Mouse (Mus musculus) adrenal gland, adult 2 months (tissue): ENCODE results near the gene Csnk1e. TPM values are rescaled to one million over a fixed set of nuclear protein-coding genes. Genes with fewer than 3 reads are reported as not detected.

Source experiments
- DNase-seq: peaks from one replicate; pipeline ENCODE4 v3.0.0; 2021
- polyA plus RNA-seq: library from polyadenylated mRNA; depleted of rRNA; stranded (reverse); fragments of >200 nt; gene quantifications from 2 replicates; pipeline ENCODE4 v1.2.3, GENCODE M21; 2012
- total RNA-seq, 2 experiments: library from RNA; stranded (reverse); gene quantifications; 2 replicates each; pipeline ENCODE4 v1.2.3; 2021

Csnk1e gene
- total and polyA plus RNA-seq, 3 experiments, result 65.3 to 87.7 (median 74.6) TPM

DNA sequence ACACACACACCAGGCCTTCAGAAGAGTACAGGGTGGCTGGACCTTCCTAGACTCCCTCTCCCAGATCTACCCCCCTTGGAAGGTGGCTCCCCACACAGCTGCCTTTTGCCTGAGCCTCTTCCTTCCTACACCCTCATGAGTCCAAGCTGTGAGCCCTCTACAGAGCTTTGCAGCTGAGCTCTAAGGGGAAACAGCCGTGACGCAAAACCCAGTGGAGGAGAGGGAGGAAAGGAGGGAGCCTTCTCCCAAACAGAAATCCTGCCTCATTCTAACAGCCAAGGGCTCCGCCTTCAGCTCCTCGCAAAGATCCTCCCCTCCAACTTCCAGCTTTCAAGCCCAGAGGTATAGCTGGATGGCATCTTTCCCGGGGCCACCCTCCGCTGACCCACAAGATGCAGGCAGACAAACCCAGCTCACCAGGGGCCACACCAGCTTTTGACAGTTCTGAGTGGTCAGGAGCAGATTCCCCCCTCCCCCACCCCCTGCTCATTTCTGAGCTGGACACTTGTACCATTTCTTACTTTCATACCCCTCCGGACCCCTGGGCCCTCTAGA is 11.4 kb downstream of the Csnk1e start:
- DNase-seq, result no peak

DNA sequence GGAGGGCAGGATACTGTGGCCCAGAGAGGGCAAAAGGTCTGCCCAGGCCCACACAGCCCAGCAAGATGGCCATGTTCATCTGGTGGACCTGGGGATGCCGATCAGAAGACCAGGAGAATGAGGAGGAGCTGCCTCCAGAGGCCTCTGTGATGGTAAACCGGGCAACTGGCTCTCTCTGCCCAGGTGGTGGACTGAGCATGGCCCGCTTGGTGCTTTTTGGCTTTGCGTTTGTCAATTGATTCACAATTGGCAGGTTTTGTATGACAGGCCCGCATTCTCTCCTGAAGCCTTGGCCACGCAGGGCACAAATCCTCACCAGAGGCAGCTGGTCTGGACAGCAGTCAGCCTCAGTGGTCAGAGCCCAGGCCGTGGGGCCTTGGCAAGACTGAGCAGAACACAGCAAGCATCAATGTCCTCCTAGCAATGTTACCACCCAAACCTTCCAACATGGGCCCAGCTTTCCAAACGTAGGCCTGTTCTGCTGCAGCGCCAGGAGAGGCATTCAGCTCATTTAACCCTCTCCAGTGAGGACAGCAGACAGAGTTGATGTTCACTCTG is 12.3 kb downstream of the Csnk1e start:
- DNase-seq, result no peak

- no peak for DNase-seq
Observed at GRCm38 (mm10) chr15:79442257-79442611, 13.1 kb downstream of the Csnk1e start.

DNA sequence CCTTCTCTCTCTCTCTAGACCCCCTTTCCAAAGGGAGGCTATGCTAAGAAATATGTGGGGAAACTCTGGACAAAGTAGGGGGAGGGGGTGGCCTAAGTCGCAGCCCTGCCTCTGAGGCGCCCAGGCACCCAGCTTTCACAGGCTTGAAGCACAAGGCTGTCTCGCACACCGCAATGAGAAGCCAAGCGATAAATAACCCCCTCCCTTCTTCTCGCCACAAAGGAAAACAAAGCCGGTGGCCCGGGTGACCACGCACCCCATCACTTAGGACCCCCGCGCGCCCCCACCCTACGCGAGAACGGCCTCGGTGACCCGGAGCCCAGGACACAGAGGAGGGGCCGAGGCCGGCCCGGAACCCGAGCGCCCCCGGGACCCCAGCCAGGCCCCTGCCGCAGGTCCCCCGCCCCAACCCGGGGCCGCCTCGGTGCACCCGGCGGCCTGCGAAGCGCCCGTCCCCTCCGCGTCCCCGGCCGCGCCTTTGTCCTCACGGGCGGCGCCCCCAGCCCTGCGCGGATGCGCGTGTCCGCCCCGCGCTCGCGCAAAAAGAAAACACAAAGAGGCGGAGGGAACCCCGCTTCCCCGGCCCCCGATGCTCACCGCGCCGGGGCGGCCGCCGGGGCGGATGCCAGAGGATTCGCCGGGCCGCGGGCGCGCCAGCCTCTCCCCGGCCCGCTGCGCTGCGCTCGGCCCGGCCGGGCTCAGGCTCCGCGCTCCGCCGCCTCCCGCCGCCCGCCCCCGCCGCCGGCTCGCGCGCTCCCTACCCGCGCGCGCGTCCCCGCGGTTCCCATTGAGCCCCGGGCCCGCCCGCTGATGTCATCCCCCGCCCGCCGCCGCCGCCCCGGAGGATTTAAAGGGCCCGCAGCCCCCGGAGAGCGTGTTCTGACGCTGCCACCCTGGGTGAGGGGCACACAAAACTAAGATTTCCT is 13.8 kb downstream of the Csnk1e start:
- DNase-seq, result peak; percentile 92

DNA sequence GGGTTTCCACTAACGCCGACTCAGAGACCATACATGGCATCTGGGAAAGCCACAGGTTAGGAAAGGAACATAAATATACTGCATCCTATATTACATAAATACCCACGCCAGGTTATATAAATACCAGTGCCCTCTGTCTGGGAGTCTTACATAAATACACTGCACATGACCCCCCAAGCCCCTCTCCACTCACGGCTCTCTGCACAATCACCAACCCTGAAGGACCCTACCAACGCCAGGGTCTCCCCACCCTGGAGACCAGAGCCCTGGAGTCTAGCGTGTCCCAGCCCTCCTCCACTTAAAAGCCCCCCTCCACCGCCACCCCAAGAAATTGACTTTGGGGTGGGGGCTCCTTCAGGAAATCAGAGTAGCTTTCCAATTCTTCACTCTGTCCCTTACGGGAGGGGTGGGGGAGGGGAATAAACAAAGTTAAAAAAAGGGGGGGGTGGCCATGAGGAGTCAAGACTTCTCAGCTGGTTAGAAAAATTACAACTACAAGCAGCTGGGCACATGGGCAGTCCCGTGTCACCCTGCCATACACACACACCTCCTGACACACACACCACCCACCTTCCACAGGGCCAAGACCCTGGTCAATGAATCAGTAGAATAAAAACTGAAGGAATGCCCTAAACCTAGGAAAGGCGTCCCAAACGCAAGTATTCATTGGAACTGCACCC is 14.6 kb downstream of the Csnk1e start:
- DNase-seq, result peak; percentile 49

- DNase-seq, result peak; percentile 86
Observed at GRCm38 (mm10) chr15:79440223-79440622, 15.1 kb downstream of the Csnk1e start.

DNA sequence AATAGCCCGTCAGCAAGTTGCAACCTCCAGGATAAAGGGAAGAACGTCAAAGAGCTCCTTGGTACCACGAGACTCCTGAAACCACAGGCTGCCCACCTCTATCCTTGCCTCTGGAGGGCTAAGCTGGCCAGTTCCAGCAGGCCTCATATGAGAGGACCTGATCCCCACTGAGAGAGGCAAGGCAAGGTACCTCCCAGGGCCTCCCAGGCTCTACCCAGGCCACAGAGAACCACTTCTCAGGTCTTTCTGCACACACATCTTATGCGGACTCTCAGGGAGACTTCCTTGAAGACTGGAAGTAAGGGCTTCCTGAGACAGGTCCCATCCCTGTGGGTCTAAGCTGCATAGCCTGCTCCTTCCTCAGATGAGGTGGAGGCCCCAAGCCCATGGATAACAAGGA is 16.0 kb downstream of the Csnk1e start:
- no peak for DNase-seq

DNA sequence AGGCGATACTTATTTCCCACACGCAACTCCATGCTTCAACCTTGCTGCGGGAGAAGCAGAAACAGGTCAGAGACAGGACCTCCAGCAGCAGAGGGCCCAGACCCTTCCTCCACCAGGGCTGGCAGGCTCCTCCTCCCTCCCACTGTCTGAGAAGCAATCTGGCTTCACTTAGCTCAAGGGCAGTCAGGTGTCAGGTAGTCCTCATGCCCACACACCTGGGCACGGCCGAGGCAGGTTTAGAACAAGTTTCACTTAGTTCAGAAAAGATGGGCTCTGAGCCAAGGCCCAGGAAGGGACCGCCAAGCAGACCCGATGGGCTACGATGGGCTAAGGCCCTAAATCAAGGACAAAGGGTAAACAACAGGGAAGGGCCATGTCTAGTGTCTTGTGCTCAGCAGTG is 16.6 kb downstream of the Csnk1e start:
- no peak for DNase-seq

DNA sequence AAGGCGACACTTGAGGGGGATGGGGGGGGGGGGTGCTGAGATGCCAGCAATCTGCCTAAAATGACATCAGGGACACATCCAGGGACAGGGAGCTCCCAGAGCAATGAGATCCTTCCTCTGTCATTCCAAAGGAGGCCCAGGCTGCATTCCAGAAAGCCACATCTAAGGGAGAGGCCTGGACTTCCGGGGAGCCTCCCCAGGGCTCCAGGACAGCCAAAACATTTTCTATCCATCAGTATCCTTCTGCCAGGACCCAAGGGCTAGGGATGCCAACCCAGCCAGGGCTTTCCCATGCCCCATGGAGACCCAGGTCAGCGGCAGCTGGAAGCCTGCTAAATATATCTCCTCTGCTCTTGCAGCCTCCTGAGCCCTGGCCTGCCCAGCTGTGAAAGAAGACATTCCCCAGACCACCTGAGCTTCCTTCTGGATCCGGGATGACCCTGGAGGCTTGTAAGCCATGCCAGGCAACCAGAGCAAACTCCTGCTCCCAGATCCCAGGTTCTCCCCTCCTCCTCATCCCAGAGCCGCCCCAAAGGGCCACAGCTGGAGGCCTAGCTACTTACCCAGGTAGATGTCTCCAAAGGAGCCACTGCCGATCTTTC is 17.1 kb downstream of the Csnk1e start:
- no peak for DNase-seq

GRCm38 (mm10) chr15:79437541-79438208 is 17.7 kb downstream of the Csnk1e start:
- DNase-seq, result peak; percentile 81

GRCm38 (mm10) chr15:79436481-79436921 is 18.9 kb downstream of the Csnk1e start:
- DNase-seq, result peak; percentile 62

DNA sequence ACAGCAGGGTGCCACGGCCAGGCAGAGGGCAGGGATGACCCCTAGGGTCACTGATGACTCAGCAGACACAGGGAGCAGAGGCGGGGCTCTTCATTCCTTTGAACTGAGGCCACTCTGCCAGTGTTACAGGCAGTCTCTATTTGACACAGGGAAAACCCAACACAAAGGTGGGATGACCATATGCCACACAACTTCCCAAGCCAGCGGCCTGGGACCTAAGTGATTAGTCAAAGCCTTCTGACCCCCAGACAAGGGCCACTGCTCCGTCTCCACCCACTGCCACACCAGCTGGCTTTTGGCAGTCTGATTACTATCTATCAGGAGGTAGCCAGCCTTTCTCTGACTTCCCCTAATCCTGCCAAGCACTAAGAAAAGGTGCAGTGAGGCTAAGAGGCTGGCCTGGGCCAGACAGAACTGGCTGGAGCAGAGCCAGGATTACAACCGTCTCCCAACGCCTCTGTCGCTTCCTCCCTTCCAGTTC is 20.1 kb downstream of the Csnk1e start:
- DNase-seq, result peak; percentile 89

GRCm38 (mm10) chr15:79432892-79433291 is 22.5 kb downstream of the Csnk1e start:
- DNase-seq, result no peak

DNA sequence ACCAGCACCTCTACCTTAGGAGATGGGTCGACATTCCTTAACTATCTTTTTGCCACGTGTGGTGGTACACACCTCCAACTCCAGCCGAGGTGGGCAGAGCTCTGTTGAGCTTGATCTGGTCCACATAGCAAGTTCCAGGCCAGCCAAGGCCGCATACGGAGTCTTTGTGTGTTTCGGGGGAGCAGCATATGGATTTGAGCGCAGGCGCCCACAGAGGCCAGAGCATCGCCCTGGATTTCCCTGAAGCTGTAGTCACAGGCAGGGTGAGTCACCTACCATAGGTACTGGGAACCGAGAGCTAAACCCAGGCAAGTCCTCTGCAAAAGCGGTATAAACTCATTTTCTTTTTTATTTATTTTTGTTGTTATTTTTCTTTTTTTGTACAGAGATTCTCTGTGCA is 23.0 kb downstream of the Csnk1e start:
- no peak for DNase-seq

- DNase-seq, result no peak
Observed at GRCm38 (mm10) chr15:79431925-79432324, 23.4 kb downstream of the Csnk1e start.

- DNase-seq, result no peak
Observed at GRCm38 (mm10) chr15:79430461-79431000, 24.8 kb downstream of the Csnk1e start.

DNA sequence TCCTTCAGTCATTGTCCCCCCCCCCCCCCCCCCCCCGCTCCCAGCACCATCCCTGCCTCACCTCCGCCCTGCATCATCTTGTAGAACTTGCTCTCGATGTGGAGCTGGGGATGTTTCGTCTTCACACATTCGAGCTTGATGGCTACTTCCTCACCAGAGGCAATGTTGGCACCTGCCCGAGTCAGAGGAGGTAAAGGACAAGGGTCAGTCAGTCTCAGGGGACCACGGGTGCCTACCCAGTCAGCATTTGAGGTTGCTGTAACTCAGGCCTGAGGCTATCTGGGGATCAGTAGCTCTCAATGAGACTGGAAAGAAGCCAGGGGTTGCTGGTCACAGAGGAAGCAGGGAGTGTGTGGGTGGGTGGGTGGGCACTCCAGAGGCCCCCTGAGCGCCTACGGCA is 25.4 kb downstream of the Csnk1e start:
- DNase-seq, result no peak

DNA sequence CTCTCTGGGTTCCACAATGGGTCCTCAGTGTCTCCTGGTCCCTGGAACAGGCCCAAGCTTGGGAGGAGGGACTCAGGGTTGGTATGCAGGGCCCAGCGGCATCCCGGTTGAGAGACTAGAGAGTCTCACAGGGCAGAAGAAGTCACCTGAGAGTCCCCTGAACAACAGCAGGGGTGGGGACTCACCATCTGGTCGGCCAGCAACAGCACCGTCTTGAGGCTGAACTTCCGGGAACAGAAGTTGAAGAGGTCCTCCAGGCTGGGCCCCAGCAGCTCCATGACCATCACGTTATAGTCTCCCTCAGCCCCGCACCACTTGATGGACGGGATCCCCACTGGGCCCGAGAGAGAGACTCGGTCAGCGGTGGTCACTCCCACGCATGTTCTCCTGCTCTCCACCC is 25.8 kb downstream of the Csnk1e start:
- DNase-seq, result no peak

DNA sequence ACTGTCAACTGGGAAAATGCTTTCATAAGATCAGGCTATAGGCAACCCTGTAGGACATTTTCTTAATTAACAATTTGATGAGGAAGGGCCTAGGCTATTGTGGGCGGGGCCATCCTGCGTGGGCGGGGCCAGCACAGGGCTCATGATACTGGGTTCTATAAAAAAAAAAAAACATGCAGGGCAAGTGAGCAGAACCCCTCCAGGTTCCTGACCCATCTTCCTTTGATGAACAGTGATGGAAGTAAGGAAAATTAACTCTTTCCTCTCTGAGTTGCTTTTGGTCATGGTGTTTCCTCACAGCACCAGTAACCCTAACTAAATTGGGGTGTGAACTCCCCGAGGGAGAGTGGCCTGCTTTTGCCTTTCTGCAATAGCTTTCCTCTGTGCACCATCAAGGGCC is 26.8 kb downstream of the Csnk1e start:
- no peak for DNase-seq

DNA sequence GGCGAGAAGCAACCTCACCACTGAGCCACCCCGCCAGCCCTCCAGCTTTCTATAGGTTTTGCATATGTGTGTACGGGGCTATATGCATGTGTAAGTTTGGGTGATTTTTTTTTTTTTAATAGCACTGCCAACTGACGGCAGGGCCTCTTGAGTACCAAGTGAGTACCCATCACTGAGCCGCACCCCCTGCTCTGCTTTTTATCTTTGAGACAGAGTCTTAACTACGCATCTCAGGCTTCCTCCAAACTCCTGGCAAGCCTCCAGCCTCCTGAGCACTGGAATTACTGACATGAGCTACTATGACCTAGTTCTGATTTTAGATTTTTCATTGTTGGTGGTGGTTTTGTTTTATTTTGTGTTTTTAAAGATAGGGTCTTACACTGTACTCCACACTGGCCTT is 27.9 kb downstream of the Csnk1e start:
- peak; percentile 43 for DNase-seq

- DNase-seq, result no peak
Observed at GRCm38 (mm10) chr15:79425516-79425915, 29.9 kb downstream of the Csnk1e start.
